Mouse (Mus musculus) kidney, adult 2 months (tissue): ENCODE results near the gene Trim71. TPM values are rescaled to one million over a fixed set of nuclear protein-coding genes. Genes with fewer than 3 reads are reported as not detected.
A peak's percentile ranks its signal among the peaks of the same experiment; 100 is the strongest.
"Not testable (repeated sequence)": the region's sequence is repeated elsewhere in the genome, so short reads cannot be mapped to it uniquely, and the experiment has no call there.

Experiments
- DNase-seq: peaks from one replicate; pipeline ENCODE4 v3.0.0; 2021
- H3K27ac ChIP-seq: fragments of 200-500 bp; 2 replicates; pipeline ENCODE4 v1.5.1; 2012; ENCODE audit warnings: low read depth, low read length, control low read depth, inconsistent platforms; ENCODE audit not compliant: insufficient read depth
- H3K27me3 ChIP-seq: fragments of 200-500 bp; replicated peaks from 2 replicates; pipeline ENCODE4 v1.6.1; 2012; ENCODE audit warnings: mild to moderate bottlenecking, moderate library complexity, low read length, inconsistent platforms; ENCODE audit not compliant: control insufficient read depth, insufficient read depth
- H3K36me3 ChIP-seq: fragments of 200-500 bp; 2 replicates; pipeline ENCODE4 v1.6.1; 2012; ENCODE audit warnings: mild to moderate bottlenecking, moderate library complexity, low read length, inconsistent platforms; ENCODE audit not compliant: control insufficient read depth, insufficient read depth
- H3K4me1 ChIP-seq: fragments of 200-500 bp; 2 replicates; pipeline ENCODE4 v1.6.1; 2011; ENCODE audit warnings: low read length; ENCODE audit not compliant: control insufficient read depth, insufficient read depth
- H3K4me3 ChIP-seq: fragments of 200-500 bp; 2 replicates; pipeline ENCODE4 v1.5.1; 2011; ENCODE audit warnings: mild to moderate bottlenecking, low read depth, low read length, control low read depth; ENCODE audit not compliant: insufficient read depth
- CTCF ChIP-seq: fragments of 200-500 bp; conservative IDR thresholded peaks from 2 replicates; pipeline ENCODE4 v1.5.1; 2011; ENCODE audit warnings: low read depth, mild to moderate bottlenecking, control low read depth, low read length, moderate library complexity, mixed read lengths; ENCODE audit not compliant: insufficient read depth, insufficient read length
- POLR2A ChIP-seq: fragments of 200-500 bp; IDR thresholded peaks from one replicate; pipeline ENCODE4 v1.6.1; 2011; ENCODE audit warnings: low read depth, low read length, control low read depth
- WGBS: fragments of 180-500 bp; shearing (Covaris S2); methylation state at CpG from one replicate; pipeline ENCODE4 v1.1.7; 2018; 5-methylcytosine and 5-hydroxymethylcytosine counted together
- polyA plus RNA-seq: library from polyadenylated mRNA; depleted of rRNA; stranded (reverse); fragments of >200 nt; gene quantifications from 2 replicates; pipeline ENCODE4 v1.2.3, GENCODE M21; 2012

Trim71 gene
- polyA plus RNA-seq, 1 experiment, result 0.05 TPM

DNA sequence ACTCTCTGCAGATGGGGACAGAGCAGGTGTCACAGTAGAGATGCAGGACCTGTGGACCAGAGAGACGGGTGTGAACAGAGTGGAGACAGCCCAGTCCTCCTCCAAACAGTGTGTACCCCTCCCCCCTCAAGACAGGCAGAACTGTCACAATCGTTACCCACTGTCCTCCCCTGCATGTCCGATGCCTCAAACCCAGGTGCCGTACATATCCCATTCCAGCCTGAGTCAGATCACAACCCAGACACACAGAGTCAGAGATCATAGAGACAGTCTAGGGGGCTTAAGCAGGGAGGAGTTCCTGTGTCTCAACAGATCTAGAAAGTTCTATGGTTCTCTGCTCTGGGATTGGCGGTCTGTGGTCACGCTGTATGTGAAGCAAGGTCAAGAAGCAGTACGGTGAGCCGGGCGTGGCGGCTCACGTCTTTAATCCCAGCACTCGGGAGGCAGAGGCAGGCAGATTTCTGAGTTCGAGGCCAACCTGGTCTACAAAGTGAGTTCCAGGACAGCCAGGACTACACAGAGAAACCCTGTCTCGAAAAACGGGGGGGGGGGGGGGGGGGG, 39.0 kb downstream of the Trim71 start:
- H3K36me3 ChIP-seq, result no peaks in the 10 kb centered on the region
- no peak overlapping the region for H3K27ac ChIP-seq
- no peaks in the 10 kb centered on the region for H3K27me3 ChIP-seq
- WGBS, result 86% methylated on average over 14 of the region's 15 CpGs
- no peak overlapping the region for H3K4me3 ChIP-seq
- TF ChIP-seq POLR2A, result no peak
- no peak for TF ChIP-seq CTCF
- no peak for DNase-seq
- no peaks in the 10 kb centered on the region for H3K4me1 ChIP-seq

DNA sequence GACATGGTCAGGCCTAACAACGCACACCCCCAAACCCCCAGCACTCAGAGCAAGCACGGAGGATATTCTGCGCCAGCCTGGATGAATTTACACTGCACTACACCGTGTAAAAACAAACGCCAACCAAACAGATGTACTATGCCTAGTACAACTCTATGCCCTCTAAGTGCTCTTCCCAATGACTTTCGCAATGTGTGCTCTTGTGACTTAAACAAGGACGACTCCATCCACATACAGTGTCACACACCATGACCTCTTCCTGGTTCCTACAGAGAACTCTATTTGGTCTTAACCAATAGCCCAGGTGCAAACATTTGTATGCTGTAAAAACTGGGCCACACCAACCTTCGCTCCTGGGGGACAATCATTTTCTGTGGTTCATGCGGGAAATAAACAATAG, 41.7 kb downstream of the Trim71 start:
- TF ChIP-seq CTCF, result no peak
- TF ChIP-seq POLR2A, result no peak
- DNase-seq, result no peak
- Histone ChIP-seq H3K4me1 (no peaks in the 10 kb centered on the region), H3K4me3 (no peak overlapping the region), H3K36me3 (no peaks in the 10 kb centered on the region), H3K27me3 (no peaks in the 10 kb centered on the region), H3K27ac (no peak overlapping the region)
- WGBS, result 94% methylated on average over 9 of the region's 9 CpGs

GRCm38 (mm10) chr9:114522041-114522440, 42.1 kb downstream of the Trim71 start:
- DNase-seq, result no peak
- TF ChIP-seq CTCF, result 0 out of 2 replicates have a peak, but pooled peaks have one; percentile 21
- no peak for TF ChIP-seq POLR2A

GRCm38 (mm10) chr9:114520529-114520928, 43.6 kb downstream of the Trim71 start:
- not testable (repeated sequence) for H3K27ac ChIP-seq, H3K4me3 ChIP-seq, H3K4me1 ChIP-seq, DNase-seq, H3K27me3 ChIP-seq, H3K36me3 ChIP-seq
- WGBS, result 66% methylated on average over 4 of the region's 4 CpGs

More at GRCm38 (mm10) chr9:114522041-114522440, 42.1 kb downstream of the Trim71 start:
- Histone ChIP-seq H3K27ac (no peak overlapping the region), H3K4me3 (no peak overlapping the region), H3K27me3 (no peaks in the 10 kb centered on the region), H3K36me3 (no peaks in the 10 kb centered on the region), H3K4me1 (no peaks in the 10 kb centered on the region)
- WGBS, result 71% methylated on average over 5 of the region's 5 CpGs

DNA sequence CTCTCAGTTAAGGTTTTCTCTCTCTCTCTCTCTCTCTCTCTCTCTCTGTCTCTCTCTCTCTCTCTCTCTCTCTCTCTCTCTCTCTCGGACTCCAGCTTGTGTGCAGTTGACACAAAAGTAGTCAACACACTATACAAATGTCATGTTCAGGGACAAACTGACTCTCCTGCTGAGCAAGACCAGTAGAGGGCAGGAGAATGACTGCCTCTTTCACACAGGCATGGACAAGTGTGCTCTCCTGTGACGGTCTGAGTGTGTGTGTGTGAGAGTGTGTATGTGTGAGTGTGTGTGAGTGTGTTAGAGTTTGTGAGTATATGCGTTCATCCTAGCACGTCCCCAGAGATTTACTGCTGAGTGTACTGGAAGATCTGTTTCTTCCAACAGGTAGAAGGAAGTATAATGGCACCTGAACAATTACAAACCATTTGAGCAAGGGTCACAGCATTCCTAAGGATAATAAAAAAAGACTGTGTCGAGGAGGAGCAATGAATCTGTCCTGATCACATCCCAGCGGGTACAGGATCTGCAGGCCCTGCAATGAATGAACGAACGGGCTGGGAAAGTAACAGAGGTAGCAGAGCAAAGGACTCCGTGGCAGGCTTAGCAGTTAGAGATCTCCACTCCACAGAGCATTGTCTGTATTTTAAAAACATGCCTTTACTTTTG, 45.2 kb downstream of the Trim71 start:
- Histone ChIP-seq H3K27me3 (no peaks in the 10 kb centered on the region), H3K36me3 (no peaks in the 10 kb centered on the region), H3K27ac (no peak overlapping the region), H3K4me1 (no peaks in the 10 kb centered on the region), H3K4me3 (no peak overlapping the region)
- DNase-seq, result no peak
- 57% methylated on average over 9 of the region's 9 CpGs for WGBS
- no peak for TF ChIP-seq POLR2A
- TF ChIP-seq CTCF, result peak; percentile 47; the same call in 1 of the 2 replicates

DNA sequence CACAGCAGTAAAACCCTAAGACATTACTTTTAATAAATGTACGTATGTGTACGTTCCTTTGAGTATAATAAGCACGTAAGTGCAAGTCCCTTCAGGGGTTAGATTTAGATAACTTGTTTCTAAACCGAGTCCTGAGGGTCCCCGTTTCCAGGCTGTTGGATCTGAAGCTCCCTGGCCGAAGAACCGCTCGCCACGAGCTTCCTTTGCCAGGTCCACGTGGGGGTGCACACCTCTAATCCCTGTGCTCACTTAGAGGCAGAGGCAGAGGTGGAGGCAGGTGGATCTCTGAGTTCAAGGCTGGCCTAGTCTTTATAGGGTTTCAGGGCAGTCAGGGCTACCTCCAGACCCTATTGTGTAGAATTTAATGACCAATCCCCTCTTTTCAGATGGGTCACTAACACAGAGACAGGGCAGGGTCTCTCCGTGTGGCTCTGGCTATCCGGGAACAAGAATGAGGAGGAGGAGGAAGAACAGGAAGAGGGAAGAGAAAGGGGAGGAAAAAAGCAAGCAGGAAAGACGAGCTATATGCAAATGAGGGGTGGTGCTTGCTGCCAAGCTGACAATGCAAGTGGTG, 46.2 kb downstream of the Trim71 start:
- DNase-seq, result no peak
- H3K4me3 ChIP-seq, result no peak overlapping the region
- no peak for TF ChIP-seq CTCF
- no peak for TF ChIP-seq POLR2A
- no peaks in the 10 kb centered on the region for H3K27me3 ChIP-seq
- no peak overlapping the region for H3K27ac ChIP-seq
- no peaks in the 10 kb centered on the region for H3K4me1 ChIP-seq
- WGBS, result 73% methylated on average over 13 of the region's 13 CpGs
- H3K36me3 ChIP-seq, result no peaks in the 10 kb centered on the region

DNA sequence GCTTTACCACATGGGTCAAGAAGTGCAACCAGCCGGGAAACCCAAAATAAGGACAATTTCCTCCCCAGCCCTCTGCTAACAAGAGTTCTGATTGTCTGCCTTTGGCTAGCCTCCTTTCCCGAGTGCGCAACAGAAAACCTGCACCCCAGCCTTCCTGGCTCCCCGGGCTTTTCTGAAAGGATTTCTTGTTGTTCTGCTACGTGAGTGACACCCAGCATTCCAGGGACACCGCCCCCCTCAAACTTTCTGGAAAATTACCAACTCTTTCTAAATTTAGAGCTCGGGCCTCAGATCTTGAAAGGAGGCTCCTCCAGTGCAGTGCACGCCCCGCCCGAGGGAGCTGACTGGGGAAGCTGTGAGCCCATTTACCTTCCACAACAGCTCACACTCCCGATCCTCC, 48.8 kb downstream of the Trim71 start, which contains the start of gene C130032M10Rik:
Gene C130032M10Rik, plus strand, starts transcription at position 334 of the 400 bp plus-strand sequence.
- Histone ChIP-seq H3K4me3 (no peak within 1 kb of the TSS), H3K27ac (no peak within 1 kb of the TSS), H3K4me1 (no peaks in the 10 kb centered on the region), H3K27me3 (no peaks in the 10 kb centered on the region), H3K36me3 (no peaks in the 10 kb centered on the region)
- no peak for DNase-seq
- TF ChIP-seq CTCF, result no peak
- no peak for TF ChIP-seq POLR2A
- WGBS, result 60% methylated on average over 11 of the region's 11 CpGs
